Mouse (Mus musculus) midbrain, embryonic 12.5 days (tissue): ENCODE measurements around the gene Tbc1d10b. TPM values are rescaled to one million over a fixed set of nuclear protein-coding genes. Genes with fewer than 3 reads are reported as not detected.
A peak's percentile ranks its signal among the peaks of the same experiment; 100 is the strongest.

Experiments
- ATAC-seq: fragments of 200-750 bp; cut with Nextera tagmentation; 2 replicates; pipeline ENCODE4 v1.8.0; 2017; ENCODE audit warnings: low read depth, moderate TSS enrichment, moderate library complexity; ENCODE audit not compliant: low FRiP score
- H3K27ac ChIP-seq: fragments of 300-500 bp; sonication (generic); replicated peaks from 2 replicates; pipeline ENCODE4 v1.5.1; 2016; ENCODE audit warnings: mild to moderate bottlenecking
- H3K27me3 ChIP-seq: fragments of 300-500 bp; sonication (generic); 2 replicates; pipeline ENCODE4 v1.6.1; 2016; ENCODE audit warnings: mild to moderate bottlenecking
- H3K36me3 ChIP-seq: fragments of 300-500 bp; sonication (generic); 2 replicates; pipeline ENCODE4 v1.6.1; 2016
- H3K4me1 ChIP-seq: fragments of 300-500 bp; sonication (generic); 2 replicates; pipeline ENCODE4 v1.6.1; 2016
- H3K4me2 ChIP-seq: fragments of 300-500 bp; sonication (generic); replicated peaks from 2 replicates; pipeline ENCODE4 v1.6.1; 2016; ENCODE audit warnings: mild to moderate bottlenecking, moderate library complexity
- H3K4me3 ChIP-seq: fragments of 300-500 bp; sonication (generic); 2 replicates; pipeline ENCODE4 v1.5.1; 2016; ENCODE audit warnings: mild to moderate bottlenecking
- H3K9ac ChIP-seq: fragments of 300-500 bp; sonication (generic); replicated peaks from 2 replicates; pipeline ENCODE4 v1.6.1; 2016; ENCODE audit warnings: mild to moderate bottlenecking, moderate library complexity
- H3K9me3 ChIP-seq: fragments of 300-500 bp; sonication (generic); 2 replicates; pipeline ENCODE4 v1.6.1; 2016; ENCODE audit warnings: mild to moderate bottlenecking
- WGBS: fragments of 180-500 bp; shearing (Covaris S2); methylation state at CpG from one replicate; pipeline ENCODE4 v1.1.7; 2016; 5-methylcytosine and 5-hydroxymethylcytosine counted together
- polyA plus RNA-seq: library from polyadenylated mRNA; unstranded; fragments of >200 nt; fragmentation: Nextera tagmentation; extraction: Ambion mirVana; gene quantifications from 2 replicates; pipeline ENCODE4 v1.2.1, GENCODE M21; 2016

Tbc1d10b gene
- polyA plus RNA-seq, 1 experiment from 2014 or later = 42.9 TPM

DNA sequence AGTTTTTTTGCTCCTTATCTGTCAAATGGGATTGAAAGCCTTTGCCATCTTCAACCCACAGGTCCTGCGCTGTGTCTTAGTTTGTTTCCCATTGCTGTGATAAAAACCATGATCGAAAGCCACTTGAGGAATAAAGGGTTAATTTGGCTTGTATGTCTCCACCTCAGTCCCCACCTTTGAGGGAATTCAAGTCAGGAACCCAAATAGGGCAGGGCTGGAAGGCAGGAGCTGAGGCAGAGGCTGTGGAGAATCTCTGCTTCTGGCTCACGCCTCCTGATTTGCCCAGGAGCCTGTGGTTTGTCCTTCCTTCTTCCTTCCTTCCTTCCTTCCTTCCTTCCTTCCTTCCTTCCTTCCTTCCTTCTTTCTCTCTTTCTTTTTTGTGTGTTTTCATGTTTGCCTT is 14.8 kb upstream of the Tbc1d10b start:
- no peak overlapping the region for H3K9ac ChIP-seq
- H3K9me3 ChIP-seq = no peaks in the 10 kb centered on the region
- H3K4me1 ChIP-seq = no peaks in the 10 kb centered on the region
- H3K4me2 ChIP-seq = no peak overlapping the region
- ATAC-seq = no peak
- no peak overlapping the region for H3K4me3 ChIP-seq
- peaks cover 13% of the 10 kb centered on the region; the same call in 1 of the 2 replicates for H3K36me3 ChIP-seq
- WGBS = 95% methylated on average over 3 of the region's 3 CpGs
- no peak overlapping the region for H3K27ac ChIP-seq
- no peaks in the 10 kb centered on the region for H3K27me3 ChIP-seq

DNA sequence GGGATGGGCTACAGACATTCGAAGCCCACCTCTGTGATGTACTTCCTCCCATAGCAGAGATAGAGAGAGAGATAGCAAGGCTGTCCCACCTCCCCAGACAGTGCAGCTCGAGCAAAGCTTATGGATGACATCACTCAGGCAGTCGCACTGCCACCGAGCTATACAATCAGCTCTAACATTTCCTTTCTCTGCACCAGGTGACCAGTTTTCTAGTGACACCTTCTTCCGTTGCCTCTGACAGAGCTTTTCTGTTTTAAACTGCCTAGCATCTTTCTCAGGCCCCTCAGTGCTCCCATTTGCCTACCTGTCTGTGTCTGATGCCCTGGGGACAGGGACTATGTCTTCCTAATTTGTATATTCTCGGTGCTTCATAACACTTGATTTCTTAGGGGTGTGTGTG is 12.2 kb upstream of the Tbc1d10b start:
- no peak overlapping the region for H3K9ac ChIP-seq
- H3K4me2 ChIP-seq = no peak overlapping the region
- H3K27me3 ChIP-seq = 0 out of 2 replicates have a peak, but pooled peaks cover under 1% of the 10 kb centered on the region
- no peak overlapping the region for H3K4me3 ChIP-seq
- no peak overlapping the region for H3K27ac ChIP-seq
- no peaks in the 10 kb centered on the region for H3K4me1 ChIP-seq
- H3K36me3 ChIP-seq = 0 out of 2 replicates have a peak, but pooled peaks cover 7% of the 10 kb centered on the region
- ATAC-seq = no peak
- 90% methylated on average over 6 of the region's 6 CpGs for WGBS
- H3K9me3 ChIP-seq = no peaks in the 10 kb centered on the region

DNA sequence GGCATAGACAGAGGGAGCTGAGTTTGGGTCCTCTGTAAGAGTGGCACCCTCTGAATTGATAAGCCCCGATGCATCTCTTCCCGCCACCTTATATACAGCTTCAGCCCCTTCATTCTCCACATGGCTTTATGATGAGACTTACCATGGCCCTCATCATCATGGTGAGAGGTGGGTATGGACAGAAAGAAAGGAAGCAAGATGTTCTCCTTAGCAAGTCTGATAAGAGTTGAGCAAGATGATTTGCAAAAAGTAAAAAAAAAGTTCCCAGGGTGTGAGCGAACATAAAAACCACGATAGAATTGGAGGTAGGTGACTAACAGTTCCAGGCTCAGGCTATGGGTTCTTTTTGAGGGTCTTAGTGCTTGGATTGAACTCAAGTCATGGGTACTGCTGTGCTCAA is 10.4 kb upstream of the Tbc1d10b start:
- ATAC-seq = no peak

DNA sequence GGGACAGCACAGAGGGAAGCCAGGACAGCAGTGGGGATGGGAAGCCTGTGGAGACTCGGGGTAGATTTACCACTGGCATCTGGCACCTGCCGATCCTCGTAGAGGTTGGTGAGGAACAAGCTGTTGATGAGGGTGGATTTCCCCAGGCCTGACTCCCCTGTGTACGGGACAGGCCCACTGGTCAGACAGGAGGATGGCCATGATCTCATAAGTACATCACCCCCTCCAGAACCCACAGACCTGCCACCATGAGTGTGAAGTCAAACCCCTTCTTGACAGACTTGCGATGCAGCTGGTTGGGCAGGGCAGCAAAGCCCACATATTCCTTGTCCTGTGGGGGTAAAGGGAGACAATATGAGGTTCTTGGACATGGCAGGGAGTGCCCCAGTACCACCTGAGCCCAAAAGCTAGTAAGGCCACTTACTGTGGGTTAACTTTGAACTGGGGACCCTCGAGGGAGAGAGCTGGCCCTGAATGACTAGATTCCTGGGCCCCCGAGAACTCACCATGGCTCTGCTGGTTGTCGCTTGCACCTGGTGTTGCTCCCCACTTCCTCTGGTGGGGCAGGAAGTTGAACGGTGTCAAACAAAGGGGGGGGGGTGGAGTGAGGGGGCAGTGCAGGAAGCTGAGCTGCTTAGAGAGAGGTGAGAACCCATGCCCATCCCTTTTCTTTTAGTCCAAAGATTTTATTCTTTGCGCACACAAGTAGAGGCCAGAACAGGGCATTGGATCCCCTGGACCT is 9.8 kb upstream of the Tbc1d10b start:
- ATAC-seq = no peak
- no peak overlapping the region for H3K27ac ChIP-seq

More for the DNA sequence above, 10.4 kb upstream of the Tbc1d10b start:
- 93% methylated on average over 4 of the region's 4 CpGs for WGBS
- Histone ChIP-seq H3K27ac (no peak overlapping the region), H3K4me2 (no peak overlapping the region), H3K9me3 (no peaks in the 10 kb centered on the region), H3K4me1 (no peaks in the 10 kb centered on the region), H3K4me3 (no peak overlapping the region), H3K27me3 (peaks cover 18% of the 10 kb centered on the region), H3K36me3 (0 out of 2 replicates have a peak, but pooled peaks cover 5% of the 10 kb centered on the region), H3K9ac (no peak overlapping the region)

DNA sequence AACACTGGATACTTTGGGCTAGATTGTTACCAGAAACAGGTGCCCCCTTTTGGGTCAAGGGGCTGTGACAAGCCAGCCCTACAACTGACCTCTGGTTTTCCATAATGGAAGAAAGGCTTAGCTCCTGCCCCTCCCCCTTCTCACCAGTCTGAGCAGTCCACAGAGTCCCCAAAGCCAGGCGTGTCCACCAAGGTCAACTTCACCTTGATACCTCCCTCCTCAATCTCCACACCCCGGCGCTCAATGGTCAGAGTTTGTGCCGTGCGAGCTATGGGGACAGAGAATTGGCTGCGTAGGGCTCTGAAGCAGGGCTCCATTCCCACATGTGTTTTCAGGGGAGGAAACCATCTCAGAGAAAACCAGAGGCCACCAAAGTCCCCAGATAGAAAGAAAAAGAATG is 9.2 kb upstream of the Tbc1d10b start:
- Histone ChIP-seq H3K36me3 (no peaks in the 10 kb centered on the region), H3K9ac (no peak overlapping the region), H3K4me3 (no peak overlapping the region), H3K27ac (no peak overlapping the region), H3K4me2 (no peak overlapping the region), H3K4me1 (no peaks in the 10 kb centered on the region), H3K27me3 (peaks cover 18% of the 10 kb centered on the region), H3K9me3 (no peaks in the 10 kb centered on the region)
- 87% methylated on average over 6 of the region's 6 CpGs for WGBS
- no peak for ATAC-seq

More for the DNA sequence above, 9.8 kb upstream of the Tbc1d10b start:
- Histone ChIP-seq H3K4me2 (no peak overlapping the region), H3K36me3 (no peaks in the 10 kb centered on the region), H3K9ac (no peak overlapping the region), H3K9me3 (no peaks in the 10 kb centered on the region), H3K27me3 (peaks cover 18% of the 10 kb centered on the region), H3K4me3 (no peak overlapping the region), H3K4me1 (no peaks in the 10 kb centered on the region)
- WGBS = 91% methylated on average over 10 of the region's 10 CpGs

DNA sequence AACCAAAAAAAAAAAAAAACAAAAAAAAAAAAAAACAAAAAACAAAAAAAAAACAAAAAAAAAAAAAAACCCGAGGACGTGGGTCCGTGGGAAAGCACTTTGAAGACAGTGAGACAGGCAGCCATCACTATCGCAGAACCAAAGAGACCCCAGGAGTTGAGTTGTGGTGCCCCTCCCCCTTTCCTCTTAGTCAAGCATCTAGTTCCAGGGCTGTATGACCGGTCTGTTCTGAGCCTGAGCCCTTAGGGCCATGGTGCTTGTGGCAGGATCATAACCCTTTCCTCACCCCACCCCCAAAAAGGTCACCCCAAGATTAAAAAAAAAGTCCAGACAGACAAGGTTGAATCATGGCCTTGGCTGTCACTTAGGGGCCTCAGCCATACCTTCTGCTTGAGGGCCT is 8.0 kb upstream of the Tbc1d10b start:
- Histone ChIP-seq H3K27me3 (peaks cover 18% of the 10 kb centered on the region), H3K4me1 (no peaks in the 10 kb centered on the region), H3K4me3 (no peak overlapping the region), H3K36me3 (no peaks in the 10 kb centered on the region), H3K9me3 (no peaks in the 10 kb centered on the region), H3K9ac (no peak overlapping the region), H3K27ac (no peak overlapping the region), H3K4me2 (no peak overlapping the region)
- 95% methylated on average over 5 of the region's 5 CpGs for WGBS
- ATAC-seq = no peak

DNA sequence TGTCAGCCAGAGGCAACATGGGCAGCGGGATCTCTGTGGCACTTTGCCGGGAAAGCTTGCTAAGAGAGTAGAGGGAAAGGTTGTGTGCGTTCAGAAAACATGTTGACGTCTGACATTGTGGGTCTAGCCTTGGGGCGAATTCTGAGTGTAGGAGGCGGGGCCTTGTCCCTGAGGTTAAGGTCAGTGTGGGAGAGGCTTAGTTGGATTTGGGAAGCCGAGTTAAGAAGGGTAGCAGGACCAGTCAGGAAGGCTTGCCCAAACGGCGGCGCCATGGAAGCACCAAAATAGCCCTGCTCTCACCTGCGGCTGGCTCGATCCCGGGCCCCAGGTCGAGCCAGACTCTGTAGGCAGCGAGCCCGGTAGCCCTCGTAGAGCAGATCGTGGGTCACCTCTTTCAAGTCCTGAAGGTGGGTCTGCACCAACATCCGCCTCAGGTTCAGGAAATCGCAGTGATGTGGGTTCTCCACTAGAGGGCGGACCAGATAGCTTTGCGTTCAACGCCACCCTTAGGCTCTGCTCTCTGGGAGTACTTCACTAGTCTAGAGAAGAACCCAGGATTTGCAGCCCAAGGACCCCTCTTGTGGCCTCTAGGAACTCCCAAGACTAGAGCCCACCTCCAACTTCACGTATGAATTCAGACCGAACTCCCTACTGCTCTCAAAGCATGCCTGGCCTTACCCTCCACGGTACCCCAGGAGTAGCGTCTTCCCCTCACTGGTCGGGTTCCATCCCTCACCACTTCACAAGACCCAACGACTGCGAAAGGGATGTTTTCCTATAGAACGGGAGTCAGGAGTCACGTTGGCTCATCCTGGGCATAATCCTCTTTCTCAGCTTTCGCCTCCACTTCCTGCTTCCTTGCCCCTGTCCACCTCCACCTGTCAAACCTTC is 7.0 kb upstream of the Tbc1d10b start:
- H3K9me3 ChIP-seq = no peaks in the 10 kb centered on the region
- H3K36me3 ChIP-seq = no peaks in the 10 kb centered on the region
- H3K4me1 ChIP-seq = no peaks in the 10 kb centered on the region
- H3K4me2 ChIP-seq = peak overlapping the region; percentile 41
- H3K27me3 ChIP-seq = peaks cover 18% of the 10 kb centered on the region
- no peak for ATAC-seq
- no peak overlapping the region for H3K9ac ChIP-seq
- H3K27ac ChIP-seq = no peak overlapping the region
- 25% methylated on average over 33 of the region's 33 CpGs for WGBS
- peak overlapping the region; percentile 14; the same call in 1 of the 2 replicates for H3K4me3 ChIP-seq

DNA sequence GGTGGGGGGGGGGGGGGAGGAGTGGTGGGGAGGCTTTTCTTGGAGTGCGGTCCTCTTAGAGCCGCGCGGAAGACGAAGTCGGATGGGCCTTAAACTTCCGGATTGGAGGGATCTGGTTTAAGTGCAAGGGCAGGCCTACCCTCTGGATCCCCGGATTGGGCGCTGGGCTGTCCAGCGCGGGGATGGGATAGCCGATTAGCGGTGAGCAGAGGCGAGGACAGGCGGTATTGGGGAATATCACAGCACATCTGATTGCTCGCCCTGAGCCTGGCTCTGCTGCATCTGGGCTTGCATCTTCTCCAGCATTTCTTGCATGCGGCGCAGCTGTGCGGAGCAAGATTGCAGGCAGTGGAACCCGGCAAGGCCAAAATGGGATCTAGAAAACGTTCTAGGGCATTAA is 6.3 kb upstream of the Tbc1d10b start:
- H3K9me3 ChIP-seq = no peaks in the 10 kb centered on the region
- peaks cover 2% of the 10 kb centered on the region for H3K4me1 ChIP-seq
- peaks cover 18% of the 10 kb centered on the region for H3K27me3 ChIP-seq
- WGBS = 37% methylated on average over 21 of the region's 21 CpGs
- no peak overlapping the region for H3K9ac ChIP-seq
- no peak overlapping the region for H3K27ac ChIP-seq
- ATAC-seq = no peak
- H3K36me3 ChIP-seq = no peaks in the 10 kb centered on the region
- no peak overlapping the region for H3K4me3 ChIP-seq
- H3K4me2 ChIP-seq = peak overlapping the region; percentile 41; the same call in 1 of the 2 replicates

DNA sequence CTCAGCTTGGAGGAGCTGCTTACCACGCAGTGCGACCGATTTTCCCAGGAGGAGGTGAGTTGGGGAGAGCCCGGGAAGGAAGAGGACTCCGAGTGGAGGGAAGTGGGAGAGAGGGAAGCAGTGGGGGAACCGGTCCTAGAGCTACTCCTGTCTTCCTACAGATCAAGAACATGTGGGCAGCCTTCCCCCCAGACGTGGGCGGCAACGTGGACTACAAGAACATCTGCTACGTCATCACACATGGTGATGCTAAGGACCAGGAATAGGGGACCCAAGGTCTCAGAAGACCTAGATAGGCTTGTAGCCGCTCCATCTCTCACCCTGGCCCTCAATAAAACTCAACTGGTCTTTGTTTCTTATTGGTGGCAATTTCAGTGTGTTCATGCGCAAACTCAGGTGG is 5.7 kb upstream of the Tbc1d10b start:
- peaks cover 18% of the 10 kb centered on the region for H3K27me3 ChIP-seq
- no peaks in the 10 kb centered on the region for H3K9me3 ChIP-seq
- no peak overlapping the region for H3K27ac ChIP-seq
- H3K4me1 ChIP-seq = peaks cover 7% of the 10 kb centered on the region
- WGBS = 58% methylated on average over 12 of the region's 12 CpGs
- H3K9ac ChIP-seq = no peak overlapping the region
- H3K4me3 ChIP-seq = no peak overlapping the region
- no peaks in the 10 kb centered on the region for H3K36me3 ChIP-seq
- no peak for ATAC-seq
- no peak overlapping the region for H3K4me2 ChIP-seq

DNA sequence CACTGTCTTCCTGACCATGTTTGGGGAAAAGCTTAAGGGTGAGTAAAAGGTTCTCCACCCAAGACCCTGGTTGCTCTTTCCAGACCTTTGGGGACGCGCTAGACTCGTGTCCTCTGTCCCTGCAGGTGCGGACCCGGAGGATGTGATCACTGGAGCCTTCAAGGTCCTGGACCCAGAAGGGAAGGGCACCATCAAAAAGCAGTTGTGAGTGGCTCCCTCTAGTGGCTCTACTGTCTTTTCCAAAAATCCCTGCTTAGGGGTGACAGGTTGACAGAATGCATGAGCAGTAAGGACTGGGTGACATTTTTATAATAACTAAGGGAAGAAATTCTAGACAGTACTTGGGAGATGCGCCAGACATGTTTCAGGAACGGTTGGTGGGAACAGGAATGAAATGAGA is 5.2 kb upstream of the Tbc1d10b start:
- ATAC-seq = no peak
- no peak overlapping the region for H3K27ac ChIP-seq
- WGBS = 36% methylated on average over 7 of the region's 7 CpGs

DNA sequence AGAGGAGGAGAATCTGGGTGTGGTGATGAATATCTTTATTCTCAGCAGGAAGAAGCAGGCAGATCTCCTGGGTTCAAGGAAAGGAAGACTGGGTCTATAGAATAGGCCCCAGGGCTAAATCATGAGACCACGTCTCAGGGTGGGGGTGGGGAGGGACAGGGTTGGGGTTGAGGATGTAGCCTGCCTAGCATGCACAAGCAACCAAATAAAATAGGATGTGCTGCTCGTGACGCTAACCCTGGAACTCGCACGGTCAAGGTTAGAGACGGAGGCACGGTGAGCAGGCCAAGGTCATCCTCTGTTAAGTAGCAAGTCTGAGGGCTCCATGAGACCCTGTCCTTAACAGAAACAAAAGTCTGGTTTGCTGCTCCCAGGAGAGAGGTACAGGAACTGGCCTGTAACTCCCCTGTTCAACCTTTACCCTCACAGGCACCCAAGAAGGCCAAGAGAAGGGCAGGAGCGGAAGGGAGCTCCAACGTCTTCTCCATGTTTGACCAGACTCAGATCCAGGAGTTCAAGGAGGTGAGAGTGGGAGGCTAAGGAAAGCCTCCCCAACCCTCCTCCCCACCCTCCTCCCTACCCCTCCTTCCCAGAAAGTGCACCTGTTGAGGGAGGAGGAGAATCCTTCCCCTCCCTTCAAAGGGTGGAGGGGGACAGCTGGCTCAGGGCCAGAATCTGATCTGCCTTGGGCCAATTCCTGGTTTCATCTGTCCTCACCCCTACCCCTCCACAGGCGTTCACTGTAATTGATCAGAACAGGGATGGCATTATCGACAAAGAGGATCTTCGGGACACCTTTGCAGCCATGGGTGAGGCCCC is 4.4 kb upstream of the Tbc1d10b start:
- 91% methylated on average over 12 of the region's 12 CpGs for WGBS
- Histone ChIP-seq H3K27me3 (peaks cover 18% of the 10 kb centered on the region), H3K4me2 (no peak overlapping the region), H3K36me3 (no peaks in the 10 kb centered on the region), H3K9ac (no peak overlapping the region), H3K4me1 (peaks cover 7% of the 10 kb centered on the region), H3K9me3 (no peaks in the 10 kb centered on the region), H3K27ac (no peak overlapping the region), H3K4me3 (no peak overlapping the region)
- ATAC-seq = no peak

More for the DNA sequence above, 5.2 kb upstream of the Tbc1d10b start:
- Histone ChIP-seq H3K9me3 (no peaks in the 10 kb centered on the region), H3K4me2 (no peak overlapping the region), H3K9ac (no peak overlapping the region), H3K36me3 (no peaks in the 10 kb centered on the region), H3K27me3 (peaks cover 18% of the 10 kb centered on the region), H3K4me1 (peaks cover 7% of the 10 kb centered on the region), H3K4me3 (no peak overlapping the region)
